Mouse (Mus musculus) B cell, adult 2 months (primary cell): ENCODE results near the gene 1700017N19Rik.
"Not testable (repeated sequence)": the region's sequence is repeated elsewhere in the genome, so short reads cannot be mapped to it uniquely, and the experiment has no call there.

ENCODE experiments used
- DNase-seq, 2 experiments: peaks; one replicate each; pipeline ENCODE4 v3.0.0; 2022

1700017N19Rik gene

GRCm38 (mm10) chr10:100590323-100590722, at the start of gene 1700017N19Rik, which contains the start of gene 4930430F08Rik:
TSS of gene 1700017N19Rik (plus strand) at chr10:100590484.
TSS of gene 4930430F08Rik (minus strand) at chr10:100590423.
- DNase-seq, result no peak

GRCm38 (mm10) chr10:100556566-100557175, 33.6 kb upstream of the 1700017N19Rik start:
- no peak for DNase-seq

GRCm38 (mm10) chr10:100560194-100560883, 29.9 kb upstream of the 1700017N19Rik start:
- not testable (repeated sequence) for DNase-seq

GRCm38 (mm10) chr10:100564112-100564511, 26.2 kb upstream of the 1700017N19Rik start:
- no peak for DNase-seq

GRCm38 (mm10) chr10:100571707-100572106, 18.6 kb upstream of the 1700017N19Rik start:
- DNase-seq, result no peak

- DNase-seq, result no peak
These were observed 15.7 kb upstream of the 1700017N19Rik start for GRCm38 (mm10) chr10:100574505-100575149.

- DNase-seq, result no peak
These were observed 15.0 kb upstream of the 1700017N19Rik start for GRCm38 (mm10) chr10:100575294-100575693.

- DNase-seq, result no peak
These were observed 6.1 kb upstream of the 1700017N19Rik start for GRCm38 (mm10) chr10:100584178-100584577.

- no peak for DNase-seq
These were observed 1.8 kb upstream of the 1700017N19Rik start for GRCm38 (mm10) chr10:100588524-100588923.

GRCm38 (mm10) chr10:100588932-100589388, 1.3 kb upstream of the 1700017N19Rik start:
- peak; percentile 89 for DNase-seq

GRCm38 (mm10) chr10:100598339-100598738, 8.1 kb downstream of the 1700017N19Rik start:
- no peak for DNase-seq

GRCm38 (mm10) chr10:100603511-100603910, 13.2 kb downstream of the 1700017N19Rik start:
- no peak for DNase-seq

GRCm38 (mm10) chr10:100604254-100604653, 14.0 kb downstream of the 1700017N19Rik start:
- DNase-seq, result no peak

GRCm38 (mm10) chr10:100617233-100617903, 27.1 kb downstream of the 1700017N19Rik start:
- DNase-seq, result no peak

GRCm38 (mm10) chr10:100619474-100619873, 29.2 kb downstream of the 1700017N19Rik start:
- no peak for DNase-seq

GRCm38 (mm10) chr10:100620040-100620439, 29.8 kb downstream of the 1700017N19Rik start:
- DNase-seq, result no peak

- DNase-seq, result no peak
These were observed 32.2 kb downstream of the 1700017N19Rik start for GRCm38 (mm10) chr10:100622494-100622893.

- peak; percentile 61 to 63 for DNase-seq
These were observed 39.6 kb downstream of the 1700017N19Rik start for GRCm38 (mm10) chr10:100629762-100630438.

- no peak for DNase-seq
These were observed 52.6 kb downstream of the 1700017N19Rik start for GRCm38 (mm10) chr10:100642887-100643286.

GRCm38 (mm10) chr10:100645331-100645935, 55.1 kb downstream of the 1700017N19Rik start:
- DNase-seq, result no peak

GRCm38 (mm10) chr10:100654183-100654582, 63.9 kb downstream of the 1700017N19Rik start:
- no peak for DNase-seq
